7 mouse cellular contexts compared by ENCODE assay signal in the genomic region with DNA sequence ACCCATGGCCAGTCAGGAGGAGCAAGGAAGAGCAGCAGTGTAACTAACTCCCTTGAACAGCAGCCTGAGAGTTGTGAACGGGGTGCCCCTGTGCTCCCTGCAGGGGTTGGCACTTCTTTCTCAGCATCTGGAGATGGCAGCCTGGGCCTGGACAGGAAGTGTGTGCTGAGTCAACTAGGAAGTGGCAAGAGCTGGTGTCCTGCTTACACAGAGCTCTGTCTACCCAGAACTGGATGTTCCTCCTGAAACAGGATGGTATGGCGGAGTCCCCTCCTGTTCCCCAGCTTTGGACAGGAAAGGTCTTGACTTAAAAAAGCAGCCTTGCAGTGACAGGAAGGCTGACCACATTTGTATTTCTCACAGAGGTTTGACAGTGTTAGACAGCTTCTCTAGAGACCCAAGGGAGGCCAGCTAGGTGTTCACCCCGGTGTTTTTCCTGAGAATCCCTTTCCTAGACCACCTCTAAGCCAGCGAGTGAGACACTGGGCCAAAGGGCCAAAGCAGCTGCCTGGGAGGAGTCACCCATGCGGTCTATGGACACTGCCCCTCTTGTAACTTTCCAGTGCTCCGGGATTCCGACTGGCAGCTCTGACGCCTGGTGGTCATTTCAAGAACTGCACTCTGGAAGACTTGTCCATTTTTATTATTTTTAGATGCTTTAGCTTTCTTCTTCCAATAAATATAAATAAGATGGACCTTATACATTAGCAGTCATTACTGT. TPM values are rescaled to one million over a fixed set of nuclear protein-coding genes. Genes with fewer than 3 reads are reported as not detected.
DNase-seq lines count a peak whose midpoint lies in the region; ATAC-seq and TF ChIP-seq lines count a peak whose summit lies in the region.

No protein-coding gene starts in this region.

- H3K4me1 ChIP-seq in G1E (ENCODE audit: insufficient read depth, low read depth, low read length): peaks cover 37% of the 10 kb centered on the region
- H3K4me1 ChIP-seq in embryonic facial prominence, embryonic 11.5 days (ENCODE audit: control insufficient read depth, insufficient read depth, low read length): no peaks in the 10 kb centered on the region
- H3K4me1 ChIP-seq in heart, postnatal 0 days (ENCODE audit: control insufficient read depth, insufficient read depth): peaks cover 10% of the 10 kb centered on the region

- peak; percentile 35 for DNase-seq in G1E (ENCODE audit: low spot score)
- peak; percentile 92 for DNase-seq in adrenal gland, postnatal 14 days
- DNase-seq in embryonic facial prominence, embryonic 11.5 days (ENCODE audit: low spot score): peak; percentile 78
- DNase-seq in heart, postnatal 0 days (ENCODE audit: low spot score): peak; percentile 77
- DNase-seq in layer of hippocampus, adult 9-11 months: peak; percentile 83
- DNase-seq in lung, postnatal 14 days: peak; percentile 88
- peak; percentile 70 for DNase-seq in right cerebral cortex, postnatal 4 days

- no peak overlapping the region for H3K4me2 ChIP-seq in embryonic facial prominence, embryonic 11.5 days (ENCODE audit: low read depth, low read length)
- H3K4me2 ChIP-seq in heart, postnatal 0 days (ENCODE audit: low read depth, low read length): no peak overlapping the region

- peak; percentile 68 for TF ChIP-seq CTCF in G1E (IDR thresholded peaks at IDR 0.05; ENCODE audit: low read depth, low read length)
- peak; percentile 75 for TF ChIP-seq CTCF in heart, postnatal 0 days (IDR thresholded peaks at IDR 0.05; ENCODE audit: low read depth)

- H3K27me3 ChIP-seq in G1E (ENCODE audit: insufficient read depth, low read length): peaks cover 10% of the 10 kb centered on the region
- no peaks in the 10 kb centered on the region for H3K27me3 ChIP-seq in embryonic facial prominence, embryonic 11.5 days (ENCODE audit: control insufficient read depth, insufficient read depth, low read length)
- no peaks in the 10 kb centered on the region for H3K27me3 ChIP-seq in heart, postnatal 0 days (ENCODE audit: control insufficient read depth, insufficient read depth, low read length)

- H3K36me3 ChIP-seq in G1E (replicated peaks): peaks cover 2% of the 10 kb centered on the region
- no peaks in the 10 kb centered on the region for H3K36me3 ChIP-seq in embryonic facial prominence, embryonic 11.5 days (replicated peaks; ENCODE audit: control insufficient read depth, insufficient read depth, low read depth, low read length)
- no peaks in the 10 kb centered on the region for H3K36me3 ChIP-seq in heart, postnatal 0 days (replicated peaks; ENCODE audit: control insufficient read depth, insufficient read depth, low read length)

- no peak overlapping the region for H3K4me3 ChIP-seq in G1E (ENCODE audit: low read depth, low read length)
- no peak overlapping the region for H3K4me3 ChIP-seq in embryonic facial prominence, embryonic 11.5 days (ENCODE audit: low read depth, low read length)
- no peak overlapping the region for H3K4me3 ChIP-seq in heart, postnatal 0 days (ENCODE audit: low read depth, low read length)

- no peak overlapping the region for H3K27ac ChIP-seq in embryonic facial prominence, embryonic 11.5 days (replicated peaks; ENCODE audit: low read depth, low read length)
- H3K27ac ChIP-seq in heart, postnatal 0 days (ENCODE audit: low read depth): peak overlapping the region; percentile 53; the same call in 1 of the 2 replicates

- H3K9me3 ChIP-seq in G1E (replicated peaks): no peaks in the 10 kb centered on the region
- H3K9me3 ChIP-seq in embryonic facial prominence, embryonic 11.5 days (replicated peaks; ENCODE audit: control insufficient read depth, low read length): no peaks in the 10 kb centered on the region
- H3K9me3 ChIP-seq in heart, postnatal 0 days (replicated peaks; ENCODE audit: control insufficient read depth, low read length): no peaks in the 10 kb centered on the region

- H3K9ac ChIP-seq in embryonic facial prominence, embryonic 11.5 days (replicated peaks; ENCODE audit: low read length): no peak overlapping the region; the same call in 1 of the 2 replicates
- no peak overlapping the region for H3K9ac ChIP-seq in heart, postnatal 0 days (replicated peaks; ENCODE audit: low read depth, low read length)

- 21% methylated on average over 8 of the region's 8 CpGs for WGBS in embryonic facial prominence, embryonic 11.5 days
- 26% methylated on average over 8 of the region's 8 CpGs for WGBS in heart, postnatal 0 days

- TF ChIP-seq EP300 in heart, postnatal 0 days (IDR thresholded peaks at IDR 0.05; ENCODE audit: low read depth): no peak

- ATAC-seq in G1E (ENCODE audit: extremely low read depth, insufficient number of reproducible peaks, low FRiP score, poor library complexity, severe bottlenecking): peak; percentile 56
- ATAC-seq in embryonic facial prominence, embryonic 11.5 days (replicated peaks; ENCODE audit: insufficient number of reproducible peaks, low FRiP score, low TSS enrichment, low read depth): 0 out of 2 replicates have a peak, but pooled peaks have one; percentile 32
- peak; percentile 73 for ATAC-seq in heart, postnatal 0 days (ENCODE audit: insufficient read depth, low read depth)

RNA-seq across cellular contexts. Expression of a gene that starts 20.7 kb away (rescaled TPM):
- total RNA-seq in G1E (2014; fragmentation: Nextera tagmentation) (239 and 297 TPM in 2 replicates), G1E (2017) (96.4 and 101 TPM in 2 replicates)
- polyA plus RNA-seq in G1E (2012): 28.1 and 39.9 TPM in 2 replicates
- 137 and 139 TPM in 2 replicates for total RNA-seq in adrenal gland, postnatal 14 days (2021)
- 28.2 and 32.6 TPM in 2 replicates for polyA plus RNA-seq in embryonic facial prominence, embryonic 11.5 days (2014; fragmentation: Nextera tagmentation; extraction: Ambion mirVana)
- total RNA-seq in heart, postnatal 0 days (2014; rRNA removed; ENCODE audit: low replicate concordance): 37.4 and 46.2 TPM in 2 replicates
- polyA plus RNA-seq in heart, postnatal 0 days (2015; fragmentation: Nextera tagmentation; extraction: Ambion mirVana): 34.8 and 38.6 TPM in 2 replicates

Comparison
In these comparisons a context has a peak if more than half of its experiments do, and no peak if none do; other contexts are left out.
1. DNase-seq: peak in every context shown above with its lines; median percentile 92 in adrenal gland, postnatal 14 days; 88 in lung, postnatal 14 days; 83 in layer of hippocampus, adult 9-11 months; 78 in embryonic facial prominence, embryonic 11.5 days; 77 in heart, postnatal 0 days; 70 in right cerebral cortex, postnatal 4 days; 35 in G1E.